Mouse (Mus musculus): ENCODE measurements around the gene Spag6l.
"Not testable (repeated sequence)": the region's sequence is repeated elsewhere in the genome, so short reads cannot be mapped to it uniquely, and the experiment has no call there.

Gene Spag6l

DNA sequence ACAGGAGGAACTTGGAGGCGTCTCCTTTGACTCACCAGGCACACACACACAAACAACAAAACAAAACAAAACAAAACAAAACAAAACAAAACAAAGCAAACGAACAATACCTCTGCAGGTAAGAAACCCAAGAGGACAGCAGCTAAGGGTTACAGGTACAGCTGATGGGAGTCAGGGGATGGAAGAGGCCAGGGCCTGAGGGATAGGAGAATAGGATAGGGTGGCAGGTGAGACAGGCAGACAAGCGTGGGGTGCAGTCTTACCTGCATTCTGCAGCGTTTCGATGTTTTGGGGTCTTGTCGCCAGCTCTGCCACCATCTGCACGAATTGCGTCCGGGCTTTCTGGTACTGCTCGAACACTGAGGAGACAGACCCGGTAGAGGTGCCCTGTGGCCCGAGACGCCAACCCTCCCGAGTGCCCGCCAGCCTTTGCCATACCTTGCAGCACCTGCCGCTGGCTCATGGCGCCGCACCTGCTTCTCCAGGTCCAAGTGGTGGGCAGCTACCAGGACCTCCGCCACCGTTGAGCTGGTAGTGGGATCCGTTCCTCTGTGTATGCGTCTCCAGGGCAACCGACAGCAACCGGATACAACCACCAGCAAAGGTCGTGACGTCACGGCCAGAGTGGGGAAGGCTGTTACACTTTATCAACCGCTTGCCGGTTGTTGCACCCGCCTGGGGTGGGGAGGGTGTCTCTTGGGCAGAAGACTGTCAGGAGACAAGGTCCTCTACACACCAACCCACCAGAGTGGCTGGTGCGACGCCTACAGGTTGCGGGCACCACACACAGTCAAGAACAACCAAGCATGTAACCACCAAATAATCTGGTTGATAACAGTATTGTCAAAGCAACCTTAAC, at the start of gene Spag6l:
Spag6l (minus strand) TSS at position 700 of the 859 bp plus-strand sequence.
- DNase-seq (ENCODE audit: low read depth, low spot score) = peak; percentile 29

DNA sequence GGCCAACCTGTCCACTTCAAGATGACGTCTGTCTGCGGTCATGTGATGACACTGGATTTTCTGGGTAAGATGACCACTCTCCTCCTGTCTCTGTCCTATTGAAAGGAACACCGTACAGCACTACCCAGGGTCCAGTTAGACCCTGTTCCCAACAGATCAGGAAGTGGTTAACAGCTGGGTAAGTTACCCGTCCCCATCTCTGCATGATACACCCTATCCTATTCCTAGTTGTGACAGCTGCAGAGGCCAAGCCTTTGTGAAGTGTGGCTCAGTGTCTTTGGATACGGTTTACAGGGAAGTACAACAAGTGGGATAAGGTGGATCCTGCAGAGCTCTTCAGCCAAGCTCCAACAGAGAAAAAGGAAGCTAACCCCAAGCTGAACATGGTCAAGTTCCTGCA, 49.8 kb upstream of the Spag6l start:
- DNase-seq (ENCODE audit: low read depth, low spot score) = no peak

DNA sequence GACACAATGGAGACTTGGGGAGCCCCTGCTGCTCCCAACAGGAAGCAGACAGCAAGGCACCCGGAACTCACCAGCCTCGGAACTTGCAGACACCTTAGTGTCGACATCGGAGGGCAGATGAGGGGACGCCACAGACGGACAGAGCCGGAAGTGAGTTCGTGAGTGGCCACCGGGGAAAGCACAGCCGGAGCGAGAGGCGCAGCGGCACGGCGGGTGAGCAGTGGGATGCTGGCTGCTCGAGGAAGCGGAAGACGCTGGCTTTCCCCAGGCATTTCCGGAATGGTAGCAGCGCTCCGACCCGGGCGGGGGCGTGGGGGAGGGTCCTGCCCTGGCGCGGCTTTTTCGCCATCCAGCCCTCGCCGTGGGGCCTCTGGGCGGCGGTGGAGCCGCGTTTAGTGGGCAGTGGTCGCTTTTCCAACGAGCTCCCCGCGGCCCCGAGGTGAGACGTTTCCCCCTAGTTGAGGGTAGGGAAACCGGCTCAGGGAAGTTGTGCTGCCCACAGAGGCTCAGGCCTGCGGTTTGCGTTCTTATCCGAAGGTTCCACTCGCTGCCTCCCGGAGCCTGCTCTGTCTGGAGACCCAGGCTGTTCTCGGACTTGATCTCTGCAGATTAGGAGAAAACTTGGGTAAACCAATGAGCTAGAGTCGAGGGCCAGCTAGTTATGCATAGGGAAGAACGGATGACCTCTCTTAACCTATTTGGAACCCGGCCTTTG, 41.5 kb upstream of the Spag6l start, which contains the start of the genes Top3b and Vpreb1:
Top3b (plus strand) TSS at position 120 of the 715 bp plus-strand sequence.
Vpreb1 (minus strand) TSS at position 227 of the 715 bp plus-strand sequence.
- DNase-seq (ENCODE audit: low read depth, low spot score) = peak; percentile 91

DNA sequence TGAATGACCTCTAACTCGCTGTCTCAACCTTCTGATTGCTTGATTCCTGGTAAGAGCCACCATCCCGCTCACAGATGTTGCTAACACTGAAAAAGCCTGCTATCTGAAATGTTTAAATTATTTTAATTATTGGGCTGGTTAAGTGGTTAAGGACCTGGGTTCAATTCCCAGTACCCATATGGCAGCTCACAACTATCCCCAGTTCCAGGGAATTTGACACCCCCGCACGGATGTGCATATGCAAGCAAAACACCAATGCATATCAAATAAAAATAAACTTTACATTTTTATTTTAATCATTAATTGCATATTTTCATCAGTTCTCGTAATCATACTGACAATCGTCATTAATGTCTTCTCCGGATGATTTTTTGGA, 41.0 kb upstream of the Spag6l start:
- DNase-seq (ENCODE audit: low read depth, low spot score) = no peak

DNA sequence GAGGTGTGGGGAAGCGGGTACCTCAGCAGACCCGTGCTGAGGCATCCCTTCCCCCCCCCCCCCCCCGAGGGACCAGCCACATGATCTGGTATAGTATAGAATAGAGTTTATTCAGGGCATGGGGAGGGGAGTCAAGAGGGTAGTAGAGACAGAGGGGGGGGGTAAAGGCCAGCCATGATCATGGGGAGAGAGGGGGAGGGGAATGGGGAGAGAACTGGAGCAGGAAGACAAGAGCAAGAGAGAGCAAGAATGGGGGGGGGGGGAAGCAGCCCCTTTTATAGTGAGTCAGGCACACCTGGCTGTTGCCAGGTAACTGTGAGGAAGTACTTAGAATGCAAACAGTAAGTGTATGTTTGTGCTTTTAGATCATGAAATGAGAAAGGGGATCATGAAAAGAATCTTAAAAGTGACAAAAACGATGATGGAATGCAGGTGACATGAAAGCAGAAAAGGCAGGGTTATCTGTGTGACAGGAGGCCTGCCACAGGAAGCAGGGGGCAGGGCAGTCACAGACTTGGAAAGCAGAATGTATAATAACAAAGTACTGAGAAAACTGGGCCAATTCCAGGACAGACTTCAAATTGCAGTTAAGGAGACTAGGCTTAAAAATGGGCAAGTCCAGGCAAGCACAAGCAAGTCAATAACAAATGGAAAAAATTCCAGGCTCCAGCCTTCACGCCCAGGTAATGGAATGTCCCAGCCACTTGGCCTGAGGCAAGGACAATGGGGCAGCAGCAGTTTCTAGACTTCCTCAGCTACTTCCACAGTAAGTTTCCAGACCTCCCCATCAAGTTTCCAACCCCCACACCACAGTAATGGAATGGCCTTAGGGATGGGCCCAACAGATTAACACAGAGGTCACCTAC, 36.7 kb upstream of the Spag6l start:
- DNase-seq (ENCODE audit: low read depth, low spot score) = no peak

DNA sequence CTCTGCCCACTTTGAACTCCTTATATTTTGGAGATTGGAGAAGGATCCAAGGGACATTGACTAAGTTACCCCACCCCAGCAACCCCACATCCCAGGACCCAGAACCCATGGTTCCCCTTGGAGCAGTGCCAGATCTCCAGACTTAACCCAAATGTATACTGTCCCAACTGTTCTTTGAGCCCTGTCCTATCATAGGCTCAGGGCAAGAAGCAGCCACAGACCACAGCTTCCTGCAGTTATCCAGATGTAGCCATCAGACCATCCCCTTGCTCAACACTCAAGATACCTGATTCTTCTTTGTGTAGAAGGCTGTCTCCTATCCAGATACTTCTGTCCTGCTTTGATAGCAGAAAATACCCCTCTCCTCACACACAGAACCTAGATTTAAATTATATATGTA, 36.0 kb upstream of the Spag6l start:
- DNase-seq (ENCODE audit: low read depth, low spot score) = no peak

DNA sequence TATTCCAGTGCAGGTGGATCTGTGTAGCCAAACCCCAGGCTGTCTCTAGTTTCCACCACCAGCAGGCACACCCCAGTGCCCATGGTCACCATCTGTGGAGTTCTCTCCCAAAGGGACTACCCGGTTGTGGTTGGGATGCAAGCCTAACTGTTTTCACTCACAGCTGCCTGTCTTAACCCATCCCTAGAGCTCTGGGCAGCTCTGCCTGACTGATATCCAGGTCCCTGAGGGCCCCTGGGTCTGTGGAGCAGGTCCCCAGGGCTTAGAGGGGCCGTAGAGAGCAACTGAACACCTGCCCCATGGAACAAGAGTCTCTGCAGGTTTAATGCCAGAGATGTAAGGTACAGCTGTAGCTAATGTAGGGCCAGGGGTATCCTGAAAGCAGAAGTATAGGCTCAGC, 34.7 kb upstream of the Spag6l start, which contains the start of gene Igll1:
Igll1 (minus strand) TSS at position 8 of the 400 bp plus-strand sequence.
- no peak for DNase-seq (ENCODE audit: low read depth, low spot score)

DNA sequence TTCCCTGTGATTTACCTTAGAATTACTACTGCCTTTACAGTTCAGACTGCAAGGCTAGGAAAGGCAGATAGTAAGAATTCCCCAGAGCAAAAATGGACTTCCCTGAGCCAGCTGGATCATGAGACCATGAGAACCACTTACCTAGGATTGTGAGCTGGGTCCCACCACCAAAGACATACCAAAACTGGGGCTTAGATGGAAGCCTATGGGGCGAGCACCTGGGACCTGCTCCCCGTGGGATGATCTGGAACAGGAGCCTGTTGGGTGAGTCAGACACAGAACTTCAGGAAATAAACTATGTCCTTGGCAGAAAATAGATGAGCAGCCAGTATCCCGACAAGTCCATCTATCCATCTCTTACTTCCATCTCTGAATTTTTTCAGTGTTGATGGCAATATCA, 33.0 kb upstream of the Spag6l start:
- DNase-seq (ENCODE audit: low read depth, low spot score) = no peak

DNA sequence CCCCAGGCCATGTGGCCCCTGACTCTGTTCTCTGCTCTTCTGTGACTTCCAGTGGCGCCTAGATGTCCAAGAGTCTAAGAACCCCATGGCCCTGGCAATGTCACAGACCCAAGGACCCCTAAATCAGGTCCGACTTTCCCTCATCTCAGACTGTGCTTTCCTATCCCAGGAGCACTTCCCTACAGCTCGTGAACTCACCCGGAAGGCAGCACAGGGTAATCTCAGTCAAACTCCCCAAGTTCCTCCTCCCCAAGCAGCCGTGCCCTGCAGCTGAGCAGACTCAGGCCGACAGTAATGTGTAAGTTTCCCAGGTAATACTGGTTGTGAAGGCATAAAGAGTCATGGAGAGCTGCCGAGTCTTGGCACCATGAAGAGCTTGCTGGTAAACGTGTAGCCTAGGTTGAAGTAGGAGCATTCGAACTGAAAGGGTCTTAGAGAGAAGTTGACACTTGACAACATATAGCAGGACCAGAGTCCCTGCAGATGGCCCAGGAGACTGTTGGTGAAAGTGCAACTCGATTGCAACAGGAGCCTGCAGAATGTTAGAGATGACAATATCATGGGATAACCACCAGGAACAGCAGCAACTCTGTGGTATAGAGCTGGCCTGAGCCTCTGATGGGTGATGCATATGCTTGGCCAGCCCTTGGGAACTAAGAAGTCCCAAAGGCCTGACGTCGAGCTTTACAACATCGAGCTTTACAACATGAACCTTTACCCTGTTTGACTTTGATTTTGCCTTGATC, 27.6 kb upstream of the Spag6l start:
- no peak for DNase-seq (ENCODE audit: low read depth, low spot score)

DNA sequence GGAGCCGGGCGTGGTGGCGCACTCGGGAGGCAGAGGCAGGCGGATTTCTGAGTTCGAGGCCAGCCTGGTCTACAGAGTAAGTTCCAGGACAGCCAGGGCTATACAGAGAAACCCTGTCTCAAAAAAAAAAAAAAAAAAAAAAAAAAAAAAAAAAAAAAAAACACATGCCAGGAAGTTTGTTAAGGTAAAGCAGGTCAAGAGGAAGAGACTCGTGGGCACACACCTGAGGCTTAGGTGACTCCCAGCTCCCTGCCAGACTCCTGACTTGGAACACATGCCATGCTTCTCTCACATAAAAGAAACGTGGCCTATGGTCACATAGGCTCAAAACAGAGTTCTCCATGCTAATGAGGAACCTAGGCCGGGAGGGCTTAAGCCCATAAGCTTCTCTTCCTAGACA, 26.8 kb upstream of the Spag6l start:
- not testable (repeated sequence) for DNase-seq (ENCODE audit: low read depth, low spot score)

DNA sequence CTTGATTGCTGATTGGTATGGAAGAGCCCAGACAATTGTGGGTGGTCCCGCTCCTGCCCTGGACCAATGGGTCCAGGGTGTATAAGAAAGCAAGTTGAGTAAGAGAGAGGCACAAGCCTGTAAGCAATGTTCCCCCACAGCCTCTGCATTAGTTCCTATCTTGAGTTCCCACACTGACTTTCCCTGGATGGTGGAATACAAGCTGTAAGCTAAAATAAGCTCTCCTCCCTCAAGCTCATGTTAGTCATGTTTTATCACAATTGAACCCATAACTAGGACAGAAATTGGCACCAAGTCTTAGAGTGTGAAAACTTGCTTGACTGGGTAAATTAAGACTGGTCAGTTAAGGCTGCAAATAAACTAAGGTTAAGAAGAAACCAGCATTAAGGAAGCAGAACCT, 26.3 kb upstream of the Spag6l start:
- DNase-seq (ENCODE audit: low read depth, low spot score) = no peak

DNA sequence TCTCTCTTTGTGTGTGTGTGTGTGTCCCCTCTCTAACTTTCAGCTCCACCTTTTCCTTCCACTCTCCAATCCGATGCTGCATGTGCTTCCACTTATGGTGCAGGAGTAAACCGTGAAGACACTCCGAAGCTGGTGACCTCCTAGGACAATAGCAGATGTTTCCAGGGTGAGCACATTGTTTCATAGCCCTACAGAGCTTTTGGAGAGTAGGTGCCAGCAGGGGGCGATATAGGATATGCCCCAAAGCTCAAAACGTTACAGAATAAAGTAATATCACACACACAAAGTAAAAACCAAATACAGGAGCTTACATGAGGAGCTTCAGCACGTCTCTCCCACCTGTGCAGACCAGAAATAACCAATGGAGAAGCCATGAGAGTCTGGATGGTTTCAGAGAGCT, 25.6 kb upstream of the Spag6l start:
- DNase-seq (ENCODE audit: low read depth, low spot score) = no peak

DNA sequence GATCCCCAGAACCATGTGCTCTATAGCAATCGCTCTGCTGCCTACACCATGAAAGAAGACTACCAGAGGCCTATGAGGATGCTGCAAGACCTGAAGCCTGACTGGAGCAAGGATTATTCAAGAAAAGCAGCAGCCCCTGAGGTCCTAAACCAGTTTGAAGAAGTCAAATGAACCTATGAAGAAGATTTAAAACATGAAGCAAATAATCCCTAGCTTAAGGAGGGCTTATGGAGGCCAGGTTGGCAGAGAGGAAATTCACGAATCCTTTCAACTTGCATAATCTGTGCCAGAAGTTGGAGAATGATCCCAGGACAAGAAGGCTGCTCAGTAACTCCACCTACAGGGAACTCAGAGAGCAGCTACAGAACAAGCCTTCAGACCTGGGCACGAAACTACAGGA, 23.2 kb upstream of the Spag6l start:
- DNase-seq (ENCODE audit: low read depth, low spot score) = no peak

DNA sequence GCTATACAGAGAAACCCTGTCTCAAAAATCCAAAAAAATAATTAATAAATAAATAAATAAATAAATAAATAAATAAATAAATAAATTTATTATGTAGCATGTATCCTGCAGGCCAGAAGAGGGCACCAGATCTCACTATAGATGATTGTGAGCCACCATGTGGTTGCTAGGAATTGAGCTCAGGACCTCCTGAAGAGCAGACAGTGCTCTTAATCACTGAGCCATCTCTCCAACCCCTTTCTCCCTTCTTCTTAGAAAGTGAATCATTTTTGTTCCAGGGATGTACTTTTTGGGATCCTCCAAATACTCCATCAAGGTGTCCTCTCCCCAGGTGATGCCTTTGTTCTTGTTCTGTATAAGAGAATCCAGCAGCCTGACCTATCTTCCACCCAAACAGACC, 19.9 kb upstream of the Spag6l start:
- no peak for DNase-seq (ENCODE audit: low read depth, low spot score)

DNA sequence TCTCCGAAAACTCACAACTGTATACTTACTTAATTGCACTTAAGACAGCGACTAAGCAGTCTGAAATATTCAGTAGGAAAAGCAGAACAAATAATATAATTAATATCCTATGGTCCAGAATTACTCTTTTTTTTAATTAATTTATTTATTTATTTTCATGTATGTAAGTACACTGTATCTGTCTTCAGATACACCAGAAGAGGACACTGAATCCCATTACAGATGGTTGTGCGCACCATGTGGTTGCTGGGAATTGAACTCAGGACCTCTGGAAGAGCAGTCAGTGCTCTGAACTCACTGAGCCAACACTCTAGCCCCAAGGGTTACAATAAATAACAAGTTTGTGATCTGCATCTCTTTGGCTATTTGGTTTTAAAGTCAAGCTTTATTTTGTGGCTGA, 415 bp upstream of the Spag6l start:
- DNase-seq (ENCODE audit: low read depth, low spot score) = no peak

DNA sequence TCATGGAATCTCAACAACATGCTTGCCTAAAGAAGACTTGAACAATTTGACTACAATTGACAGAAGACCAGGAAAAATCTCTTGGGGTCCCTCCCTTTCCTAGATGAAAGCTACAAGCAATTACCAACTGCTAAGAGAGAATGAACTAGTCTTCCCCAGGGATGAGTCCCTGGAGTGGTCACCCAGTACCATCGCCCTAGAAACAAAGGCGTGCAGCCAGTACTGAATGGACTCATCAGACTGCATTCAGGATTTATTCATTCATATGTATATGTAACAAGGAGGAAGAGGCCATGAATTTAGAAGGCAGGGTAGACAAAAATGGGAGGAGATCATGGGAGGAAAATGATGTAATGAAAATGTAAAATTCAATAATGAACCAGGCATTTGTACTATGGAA, 3.0 kb downstream of the Spag6l start:
- no peak for DNase-seq (ENCODE audit: low read depth, low spot score)

DNA sequence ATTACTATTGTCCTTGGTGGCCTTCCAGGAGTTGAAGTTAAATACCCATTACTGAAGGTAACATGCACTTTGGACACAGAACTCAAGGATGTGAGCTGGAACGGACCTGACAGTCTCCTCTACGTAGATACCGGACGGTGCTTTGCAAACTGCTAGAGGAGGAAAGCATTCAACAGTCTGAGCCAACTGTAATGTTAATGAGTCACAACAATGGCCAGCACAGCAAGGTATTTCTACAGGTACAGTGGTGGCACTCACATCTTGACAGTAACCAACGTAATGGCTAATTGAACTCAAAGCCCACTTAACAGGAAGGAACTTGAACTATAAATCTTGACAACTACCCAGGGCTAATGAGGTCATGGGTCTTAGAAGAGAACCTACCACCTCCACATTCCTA, 3.8 kb downstream of the Spag6l start:
- DNase-seq (ENCODE audit: low read depth, low spot score) = no peak

DNA sequence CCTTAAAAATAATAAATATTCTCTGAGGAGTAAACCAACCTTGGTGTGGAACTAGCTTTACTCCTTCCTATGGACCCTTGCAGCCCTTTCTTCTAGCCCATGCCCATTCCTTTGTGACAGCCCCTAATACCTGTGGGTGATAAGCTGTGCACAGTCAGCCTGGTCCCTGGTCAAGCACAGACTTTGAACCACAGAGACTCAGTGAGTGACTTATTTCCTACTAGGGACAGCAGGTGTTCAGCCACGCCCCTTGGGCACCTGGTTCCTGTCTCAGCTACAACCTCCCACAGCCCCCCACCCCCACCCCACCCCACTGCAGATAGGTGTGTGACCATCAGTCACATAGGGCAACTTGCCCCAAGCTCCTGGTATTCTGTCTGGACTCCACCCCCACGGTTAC, 22.9 kb downstream of the Spag6l start:
- DNase-seq (ENCODE audit: low read depth, low spot score) = no peak
